Mouse (Mus musculus): Measurements from ENCODE around the gene Plcd3. TPM values are rescaled to one million over a fixed set of nuclear protein-coding genes. Genes with fewer than 3 reads are reported as not detected.

Plcd3 gene
- polyA plus RNA-seq, 1 experiment from 2014 or later = 8.7 TPM

- no peak for ATAC-seq (ENCODE audit: low FRiP score, low TSS enrichment)
- 96% methylated on average over 11 of the region's 11 CpGs for WGBS
- Histone ChIP-seq H3K36me3 (ENCODE audit: insufficient read depth, low read length) (peaks cover 58% of the 10 kb centered on the region), H3K27me3 (ENCODE audit: insufficient read depth, low read length) (no peaks in the 10 kb centered on the region), H3K4me3 (ENCODE audit: low read length) (no peak overlapping the region), H3K4me2 (replicated peaks; ENCODE audit: low read depth, low read length) (no peak overlapping the region), H3K9ac (replicated peaks; ENCODE audit: low read length) (no peak overlapping the region), H3K9me3 (ENCODE audit: low read length) (no peaks in the 10 kb centered on the region), H3K27ac (ENCODE audit: low read length) (no peak overlapping the region), H3K4me1 (ENCODE audit: insufficient read depth, low read length) (no peaks in the 10 kb centered on the region)
These were observed 32.6 kb downstream of the Plcd3 start for GRCm38 (mm10) chr11:103068884-103069283.

- ATAC-seq (ENCODE audit: low FRiP score, low TSS enrichment) = no peak
- H3K4me2 ChIP-seq (replicated peaks; ENCODE audit: low read depth, low read length) = no peak overlapping the region
- no peak overlapping the region for H3K4me3 ChIP-seq (ENCODE audit: low read length)
- no peaks in the 10 kb centered on the region for H3K9me3 ChIP-seq (ENCODE audit: low read length)
- no peak overlapping the region for H3K9ac ChIP-seq (replicated peaks; ENCODE audit: low read length)
- H3K27me3 ChIP-seq (ENCODE audit: insufficient read depth, low read length) = no peaks in the 10 kb centered on the region
- H3K36me3 ChIP-seq (ENCODE audit: insufficient read depth, low read length) = peaks cover 65% of the 10 kb centered on the region
- 86% methylated on average over 4 of the region's 4 CpGs for WGBS
- H3K27ac ChIP-seq (ENCODE audit: low read length) = no peak overlapping the region
- no peaks in the 10 kb centered on the region for H3K4me1 ChIP-seq (ENCODE audit: insufficient read depth, low read length)
These were observed 33.2 kb downstream of the Plcd3 start for GRCm38 (mm10) chr11:103068272-103068671.

- H3K27ac ChIP-seq (ENCODE audit: low read length) = 0 out of 2 replicates have a peak overlapping the region, but pooled peaks have one; percentile 14
- H3K4me3 ChIP-seq (ENCODE audit: low read length) = no peak overlapping the region
- H3K9ac ChIP-seq (replicated peaks; ENCODE audit: low read length) = no peak overlapping the region
- H3K27me3 ChIP-seq (ENCODE audit: insufficient read depth, low read length) = no peaks in the 10 kb centered on the region
- no peaks in the 10 kb centered on the region for H3K4me1 ChIP-seq (ENCODE audit: insufficient read depth, low read length)
- 67% methylated on average over 8 of the region's 8 CpGs for WGBS
- ATAC-seq (ENCODE audit: low FRiP score, low TSS enrichment) = no peak
- H3K4me2 ChIP-seq (replicated peaks; ENCODE audit: low read depth, low read length) = no peak overlapping the region
- peaks cover 69% of the 10 kb centered on the region for H3K36me3 ChIP-seq (ENCODE audit: insufficient read depth, low read length)
- H3K9me3 ChIP-seq (ENCODE audit: low read length) = no peaks in the 10 kb centered on the region
These were observed 33.9 kb downstream of the Plcd3 start for GRCm38 (mm10) chr11:103067457-103068001.

- ATAC-seq (ENCODE audit: low FRiP score, low TSS enrichment) = no peak
- WGBS = 88% methylated on average over 6 of the region's 6 CpGs
- H3K9me3 ChIP-seq (ENCODE audit: low read length) = no peaks in the 10 kb centered on the region
- no peak overlapping the region for H3K9ac ChIP-seq (replicated peaks; ENCODE audit: low read length)
- H3K36me3 ChIP-seq (ENCODE audit: insufficient read depth, low read length) = peaks cover 69% of the 10 kb centered on the region
- 0 out of 2 replicates have a peak overlapping the region, but pooled peaks have one; percentile 14 for H3K27ac ChIP-seq (ENCODE audit: low read length)
- H3K4me2 ChIP-seq (replicated peaks; ENCODE audit: low read depth, low read length) = no peak overlapping the region
- H3K4me3 ChIP-seq (ENCODE audit: low read length) = no peak overlapping the region
- H3K27me3 ChIP-seq (ENCODE audit: insufficient read depth, low read length) = no peaks in the 10 kb centered on the region
- no peaks in the 10 kb centered on the region for H3K4me1 ChIP-seq (ENCODE audit: insufficient read depth, low read length)
These were observed 34.5 kb downstream of the Plcd3 start for GRCm38 (mm10) chr11:103067051-103067361.

- Histone ChIP-seq H3K4me3 (ENCODE audit: low read length) (no peak overlapping the region), H3K27ac (ENCODE audit: low read length) (no peak overlapping the region), H3K27me3 (ENCODE audit: insufficient read depth, low read length) (no peaks in the 10 kb centered on the region), H3K36me3 (ENCODE audit: insufficient read depth, low read length) (peaks cover 69% of the 10 kb centered on the region), H3K9ac (replicated peaks; ENCODE audit: low read length) (no peak overlapping the region), H3K4me2 (replicated peaks; ENCODE audit: low read depth, low read length) (no peak overlapping the region), H3K4me1 (ENCODE audit: insufficient read depth, low read length) (no peaks in the 10 kb centered on the region), H3K9me3 (ENCODE audit: low read length) (no peaks in the 10 kb centered on the region)
- WGBS = 92% methylated on average over 14 of the region's 14 CpGs
- ATAC-seq (ENCODE audit: low FRiP score, low TSS enrichment) = no peak
These were observed 35.0 kb downstream of the Plcd3 start for GRCm38 (mm10) chr11:103066191-103067050.

- no peak overlapping the region for H3K27ac ChIP-seq (ENCODE audit: low read length)
- H3K36me3 ChIP-seq (ENCODE audit: insufficient read depth, low read length) = peaks cover 65% of the 10 kb centered on the region
- WGBS = 57% methylated on average over 3 of the region's 3 CpGs
- no peak for ATAC-seq (ENCODE audit: low FRiP score, low TSS enrichment)
- no peaks in the 10 kb centered on the region for H3K4me1 ChIP-seq (ENCODE audit: insufficient read depth, low read length)
- H3K4me3 ChIP-seq (ENCODE audit: low read length) = no peak overlapping the region
- no peak overlapping the region for H3K9ac ChIP-seq (replicated peaks; ENCODE audit: low read length)
- no peaks in the 10 kb centered on the region for H3K9me3 ChIP-seq (ENCODE audit: low read length)
- H3K27me3 ChIP-seq (ENCODE audit: insufficient read depth, low read length) = no peaks in the 10 kb centered on the region
- H3K4me2 ChIP-seq (replicated peaks; ENCODE audit: low read depth, low read length) = no peak overlapping the region
These were observed 42.9 kb downstream of the Plcd3 start for GRCm38 (mm10) chr11:103058499-103059085.

GRCm38 (mm10) chr11:103056636-103057035 is 44.8 kb downstream of the Plcd3 start:
- no peak overlapping the region for H3K27ac ChIP-seq (ENCODE audit: low read length)
- no peaks in the 10 kb centered on the region for H3K27me3 ChIP-seq (ENCODE audit: insufficient read depth, low read length)
- H3K4me1 ChIP-seq (ENCODE audit: insufficient read depth, low read length) = no peaks in the 10 kb centered on the region
- no peak overlapping the region for H3K4me2 ChIP-seq (replicated peaks; ENCODE audit: low read depth, low read length)
- H3K9me3 ChIP-seq (ENCODE audit: low read length) = no peaks in the 10 kb centered on the region
- 95% methylated on average over 7 of the region's 7 CpGs for WGBS
- H3K36me3 ChIP-seq (ENCODE audit: insufficient read depth, low read length) = peaks cover 64% of the 10 kb centered on the region
- H3K4me3 ChIP-seq (ENCODE audit: low read length) = no peak overlapping the region
- ATAC-seq (ENCODE audit: low FRiP score, low TSS enrichment) = no peak
- H3K9ac ChIP-seq (replicated peaks; ENCODE audit: low read length) = no peak overlapping the region

GRCm38 (mm10) chr11:103054798-103055197 is 46.7 kb downstream of the Plcd3 start:
- peaks cover 65% of the 10 kb centered on the region for H3K36me3 ChIP-seq (ENCODE audit: insufficient read depth, low read length)
- no peak overlapping the region for H3K27ac ChIP-seq (ENCODE audit: low read length)
- no peak overlapping the region for H3K4me3 ChIP-seq (ENCODE audit: low read length)
- ATAC-seq (ENCODE audit: low FRiP score, low TSS enrichment) = no peak
- H3K9ac ChIP-seq (replicated peaks; ENCODE audit: low read length) = no peak overlapping the region
- WGBS = 50% methylated on average over 6 of the region's 6 CpGs
- no peaks in the 10 kb centered on the region for H3K9me3 ChIP-seq (ENCODE audit: low read length)
- no peaks in the 10 kb centered on the region for H3K27me3 ChIP-seq (ENCODE audit: insufficient read depth, low read length)
- no peak overlapping the region for H3K4me2 ChIP-seq (replicated peaks; ENCODE audit: low read depth, low read length)
- no peaks in the 10 kb centered on the region for H3K4me1 ChIP-seq (ENCODE audit: insufficient read depth, low read length)

GRCm38 (mm10) chr11:103053191-103054076 is 48.0 kb downstream of the Plcd3 start:
- no peak for ATAC-seq (ENCODE audit: low FRiP score, low TSS enrichment)
- Histone ChIP-seq H3K4me2 (replicated peaks; ENCODE audit: low read depth, low read length) (no peak overlapping the region), H3K27ac (ENCODE audit: low read length) (no peak overlapping the region), H3K9me3 (ENCODE audit: low read length) (no peaks in the 10 kb centered on the region), H3K9ac (replicated peaks; ENCODE audit: low read length) (no peak overlapping the region), H3K27me3 (ENCODE audit: insufficient read depth, low read length) (no peaks in the 10 kb centered on the region), H3K4me1 (ENCODE audit: insufficient read depth, low read length) (no peaks in the 10 kb centered on the region), H3K4me3 (ENCODE audit: low read length) (no peak overlapping the region), H3K36me3 (ENCODE audit: insufficient read depth, low read length) (peaks cover 53% of the 10 kb centered on the region)
- 92% methylated on average over 18 of the region's 18 CpGs for WGBS
